Mouse (Mus musculus): ENCODE results near the gene Rere.

DNA sequence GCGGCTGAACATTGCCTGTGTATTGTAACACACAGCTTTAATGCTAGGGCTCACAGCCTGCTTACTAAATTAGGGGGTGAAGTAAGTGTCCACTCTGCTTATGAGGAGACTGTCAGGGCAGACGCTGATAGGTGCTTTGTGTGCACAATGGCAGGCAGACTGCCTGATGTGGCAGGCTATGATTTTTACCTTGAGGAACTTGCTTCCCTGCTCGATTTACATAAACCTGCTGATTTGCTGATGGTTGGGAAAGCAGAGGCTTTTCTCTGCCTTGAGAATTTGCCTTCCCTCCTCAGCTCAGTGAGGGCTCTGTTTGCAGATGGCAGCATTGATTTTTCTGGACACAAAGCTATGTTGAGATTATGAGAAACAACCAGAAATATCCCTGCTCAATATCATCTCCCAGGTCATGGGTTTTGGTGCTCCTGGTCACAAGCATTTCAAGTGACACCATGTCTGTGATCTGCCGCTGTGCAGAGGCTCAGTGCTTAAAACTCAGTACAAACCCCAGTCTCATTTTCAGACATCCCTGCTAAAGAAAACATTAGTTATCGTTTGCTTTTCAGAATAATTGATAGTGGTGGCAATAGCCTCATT lies 145.5 kb downstream of the Rere start:
- no peak for TF ChIP-seq EP300 (IDR thresholded peaks at IDR 0.05; ENCODE audit: low read length)
- TF ChIP-seq MAZ (IDR thresholded peaks at IDR 0.05; ENCODE audit: low read depth, low read length), result no peak
- no peak for TF ChIP-seq CTCF (conservative IDR thresholded peaks at IDR 0.05 in 1 of 2, IDR thresholded peaks at IDR 0.05 in 1 of 2; ENCODE audit: low read depth in 2 of 2, low read length in 2 of 2)
- TF ChIP-seq ZC3H11A (IDR thresholded peaks at IDR 0.05; ENCODE audit: low read depth, low read length), result no peak
- no peak for TF ChIP-seq UBTF (IDR thresholded peaks at IDR 0.05; ENCODE audit: low read depth, low read length)
- TF ChIP-seq TBP (conservative IDR thresholded peaks at IDR 0.05; ENCODE audit: low read depth, low read length), result no peak
- TF ChIP-seq TCF12 (IDR thresholded peaks at IDR 0.05; ENCODE audit: low read depth, low read length), result no peak
- TF ChIP-seq POLR2A (IDR thresholded peaks at IDR 0.05; ENCODE audit: low read depth, low read length), result no peak
- TF ChIP-seq MAFK (IDR thresholded peaks at IDR 0.05; ENCODE audit: insufficient replicate concordance, low read length), result no peak
- no peak for TF ChIP-seq KAT2A (IDR thresholded peaks at IDR 0.05; ENCODE audit: insufficient replicate concordance, low read length)
- TF ChIP-seq NRF1 (IDR thresholded peaks at IDR 0.05; ENCODE audit: low read depth, low read length), result no peak
- TF ChIP-seq SIN3A (IDR thresholded peaks at IDR 0.05; ENCODE audit: low read length), result no peak

Measured in CH12.LX (cell line).